Mouse (Mus musculus): ENCODE results near the gene Acsm4.

Gene Acsm4

GRCm38 (mm10) chr7:119762166-119762697 is 72.4 kb downstream of the Acsm4 start:
- DNase-seq (ENCODE audit: low spot score): no peak
